Mouse (Mus musculus) spleen, postnatal 10 days (tissue): ENCODE measurements around the gene Prps1l3.
"Not testable (repeated sequence)": the region's sequence is repeated elsewhere in the genome, so short reads cannot be mapped to it uniquely, and the experiment has no call there.

ENCODE experiments used
- DNase-seq, 2 experiments: peaks; one replicate each; pipeline ENCODE4 v3.0.0; 2021 to 2022; ENCODE audit warnings: low spot score in 2 of 2

The Prps1l3 gene

GRCm38 (mm10) chr12:57230192-57230706 lies at the start of gene Prps1l3, which contains the start of gene Mipol1:
TSS of gene Prps1l3 (plus strand) at chr12:57230412.
TSS of gene Mipol1 (plus strand) at chr12:57230427.
- DNase-seq: peak; percentile 85 to 89

GRCm38 (mm10) chr12:57184401-57185147 lies 45.6 kb upstream of the Prps1l3 start:
- DNase-seq: no peak

DNA sequence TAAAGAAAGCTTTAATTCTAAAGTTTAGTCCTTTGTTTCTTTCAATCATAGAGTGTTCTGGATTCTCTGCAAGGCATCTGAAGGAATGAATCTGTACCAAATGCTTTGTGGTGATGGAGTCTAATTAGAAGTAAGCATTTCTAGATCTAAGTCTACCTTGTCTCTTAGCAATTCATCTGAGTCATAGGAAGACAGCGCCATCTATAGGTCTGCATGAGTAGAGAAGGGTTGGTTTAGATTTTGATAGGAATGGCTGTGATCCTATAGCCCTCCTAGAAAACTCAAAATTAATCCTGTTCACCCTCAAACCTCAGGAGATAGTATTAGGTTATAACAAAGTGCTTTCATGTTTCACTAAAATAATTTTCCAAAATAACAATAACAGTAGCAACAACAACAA lies 44.7 kb upstream of the Prps1l3 start:
- peak in 1 of 2 experiments; percentile 18 for DNase-seq

DNA sequence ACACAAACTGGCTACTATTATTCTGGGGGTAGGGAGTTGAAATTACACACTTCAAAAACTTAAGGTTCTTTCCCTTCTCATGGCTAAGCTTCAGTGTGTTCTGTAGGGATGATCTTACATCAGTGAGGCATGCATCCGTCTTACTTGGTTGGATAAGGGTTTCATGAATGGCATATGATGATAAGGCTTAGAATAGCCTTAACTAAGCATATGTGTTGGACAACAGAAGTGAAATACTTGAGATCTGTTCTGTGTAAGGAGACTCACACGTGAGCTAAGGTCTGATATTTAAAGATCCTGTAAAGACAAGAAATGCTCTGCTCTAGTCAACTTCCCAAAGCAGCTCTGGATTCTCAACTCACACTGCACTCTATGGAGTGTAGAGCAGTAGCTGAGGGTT lies 44.1 kb upstream of the Prps1l3 start:
- DNase-seq: no peak

DNA sequence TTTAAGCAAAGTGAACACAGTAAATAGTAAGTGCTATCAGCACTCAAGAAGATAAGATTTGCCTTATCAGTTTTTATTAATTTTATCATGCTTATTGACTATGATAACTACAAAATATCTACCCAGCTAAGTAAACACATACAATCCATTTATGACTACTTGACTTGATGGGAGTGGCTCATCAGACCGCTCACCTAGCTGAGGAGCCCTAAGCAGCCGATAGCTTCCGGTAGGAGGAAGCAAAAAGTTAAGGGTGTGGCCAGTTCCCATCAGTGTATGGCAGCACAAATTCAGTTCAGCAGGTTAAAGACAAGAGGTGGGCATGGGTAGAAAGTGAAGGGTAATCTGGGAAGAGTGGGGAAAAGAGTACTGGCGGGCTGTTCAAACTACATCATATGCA lies 43.2 kb upstream of the Prps1l3 start:
- DNase-seq: no peak

DNA sequence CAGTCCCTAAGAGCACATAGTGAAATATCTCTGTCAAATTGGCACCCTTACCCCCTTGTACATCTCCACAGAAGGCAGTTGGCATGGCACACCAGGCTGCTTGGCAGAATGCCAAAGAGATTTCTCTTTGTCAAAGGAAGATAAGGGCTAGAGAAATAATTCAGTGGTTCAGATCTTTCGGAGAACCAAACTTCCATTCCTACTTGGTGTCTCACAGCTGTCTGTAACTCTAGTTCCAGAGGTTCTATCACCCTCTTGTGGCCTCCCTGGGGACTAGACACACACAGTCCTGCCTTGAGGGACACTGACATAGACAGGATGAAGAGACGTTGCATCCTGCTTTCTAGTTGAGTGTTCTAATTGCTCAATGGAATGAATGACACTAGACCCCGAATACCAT lies 35.6 kb upstream of the Prps1l3 start:
- DNase-seq: peak; percentile 39 to 60

GRCm38 (mm10) chr12:57196286-57196607 lies 34.0 kb upstream of the Prps1l3 start:
- DNase-seq: no peak

DNA sequence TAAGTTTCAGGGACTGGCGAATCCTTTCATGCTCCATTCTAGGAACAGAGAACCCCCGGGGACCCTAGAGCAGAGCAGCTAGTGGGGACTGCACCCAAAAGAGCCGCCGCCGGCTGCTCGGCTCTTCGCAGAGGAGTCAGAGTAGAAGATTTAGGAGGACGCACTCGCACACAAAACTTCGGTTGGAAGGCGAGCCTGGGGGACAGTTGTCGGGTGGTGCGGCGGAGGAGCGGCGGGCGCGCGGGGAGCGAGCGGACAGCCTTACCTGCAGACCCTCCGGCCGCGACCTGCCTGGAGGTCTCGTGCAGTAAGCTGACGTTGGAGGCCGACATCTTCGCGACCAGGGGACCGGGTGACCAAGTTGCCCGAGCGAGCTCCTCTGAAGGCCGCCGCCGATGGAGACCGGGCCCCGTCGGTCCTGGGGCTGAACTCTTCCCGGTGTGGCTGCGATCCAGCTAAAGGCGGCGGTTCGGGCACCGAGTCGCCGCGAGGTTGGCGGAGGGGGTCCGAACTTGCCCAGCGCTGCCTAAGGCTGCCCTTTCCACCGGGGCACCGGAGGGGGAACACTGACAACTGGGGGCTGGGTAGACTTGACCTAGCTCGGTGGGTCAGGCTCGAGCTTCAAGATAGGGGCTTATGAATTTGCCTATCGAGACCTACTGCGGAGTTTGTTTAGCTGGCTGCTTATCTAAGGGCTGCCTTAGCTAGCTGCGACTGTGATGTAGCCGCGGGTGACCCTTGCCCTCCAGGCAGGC lies 33.4 kb upstream of the Prps1l3 start:
- DNase-seq: peak; percentile 70 to 82

DNA sequence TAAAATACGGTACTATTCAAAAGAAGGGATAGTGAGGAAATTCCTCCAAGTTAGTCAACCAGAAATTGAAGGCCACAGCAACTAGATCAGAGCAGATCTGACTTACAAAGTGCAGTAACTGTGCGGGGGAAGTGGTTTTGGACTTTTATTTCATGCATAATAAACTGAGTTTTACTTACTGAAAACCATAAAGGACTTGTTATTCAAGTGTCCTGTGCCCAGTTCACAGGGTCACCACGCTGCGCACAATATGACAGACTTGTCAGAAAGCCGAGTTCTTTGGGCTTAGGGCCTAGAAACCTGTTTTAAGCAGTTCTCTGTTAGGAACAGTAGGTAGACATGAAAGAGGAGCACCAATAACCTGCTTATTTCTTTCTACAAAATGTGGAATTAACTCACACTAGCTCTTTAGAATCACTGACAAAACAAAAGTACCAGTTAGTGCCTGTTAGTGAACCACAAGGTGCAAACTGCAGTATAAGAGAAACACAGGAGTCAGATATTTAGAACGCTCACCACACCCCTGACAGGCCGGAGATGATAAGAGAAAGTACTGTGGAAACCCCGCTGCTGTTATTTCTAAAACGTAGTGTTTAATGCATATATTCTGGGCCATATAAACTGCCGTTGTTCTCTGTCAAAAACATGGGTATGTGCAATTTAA lies 32.7 kb upstream of the Prps1l3 start, which contains the start of gene Slc25a21:
Slc25a21 (minus strand) TSS at position 110 of the 664 bp plus-strand sequence.
- peak; percentile 29 to 49 for DNase-seq

DNA sequence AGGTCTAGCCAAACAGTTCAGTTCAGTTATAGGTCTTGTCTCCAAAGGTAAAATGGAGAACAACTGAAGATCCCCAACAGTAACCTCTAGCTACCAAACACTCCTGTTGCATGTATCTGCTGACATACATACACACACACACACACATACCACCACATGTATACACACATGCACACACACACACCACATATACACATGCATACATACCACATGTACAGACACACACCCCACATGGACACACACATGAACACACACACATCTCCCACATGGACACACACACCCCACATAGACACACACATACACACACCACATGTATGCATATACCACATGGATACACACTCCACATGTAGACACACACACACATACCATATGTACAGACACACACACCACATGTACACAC lies 31.9 kb upstream of the Prps1l3 start:
- DNase-seq: peak; percentile 13 to 29

GRCm38 (mm10) chr12:57199427-57199826 lies 30.8 kb upstream of the Prps1l3 start:
- DNase-seq: no peak

- no peak for DNase-seq
Measured at GRCm38 (mm10) chr12:57201901-57202300, 28.3 kb upstream of the Prps1l3 start.

GRCm38 (mm10) chr12:57204276-57204851 lies 25.8 kb upstream of the Prps1l3 start:
- DNase-seq: no peak

DNA sequence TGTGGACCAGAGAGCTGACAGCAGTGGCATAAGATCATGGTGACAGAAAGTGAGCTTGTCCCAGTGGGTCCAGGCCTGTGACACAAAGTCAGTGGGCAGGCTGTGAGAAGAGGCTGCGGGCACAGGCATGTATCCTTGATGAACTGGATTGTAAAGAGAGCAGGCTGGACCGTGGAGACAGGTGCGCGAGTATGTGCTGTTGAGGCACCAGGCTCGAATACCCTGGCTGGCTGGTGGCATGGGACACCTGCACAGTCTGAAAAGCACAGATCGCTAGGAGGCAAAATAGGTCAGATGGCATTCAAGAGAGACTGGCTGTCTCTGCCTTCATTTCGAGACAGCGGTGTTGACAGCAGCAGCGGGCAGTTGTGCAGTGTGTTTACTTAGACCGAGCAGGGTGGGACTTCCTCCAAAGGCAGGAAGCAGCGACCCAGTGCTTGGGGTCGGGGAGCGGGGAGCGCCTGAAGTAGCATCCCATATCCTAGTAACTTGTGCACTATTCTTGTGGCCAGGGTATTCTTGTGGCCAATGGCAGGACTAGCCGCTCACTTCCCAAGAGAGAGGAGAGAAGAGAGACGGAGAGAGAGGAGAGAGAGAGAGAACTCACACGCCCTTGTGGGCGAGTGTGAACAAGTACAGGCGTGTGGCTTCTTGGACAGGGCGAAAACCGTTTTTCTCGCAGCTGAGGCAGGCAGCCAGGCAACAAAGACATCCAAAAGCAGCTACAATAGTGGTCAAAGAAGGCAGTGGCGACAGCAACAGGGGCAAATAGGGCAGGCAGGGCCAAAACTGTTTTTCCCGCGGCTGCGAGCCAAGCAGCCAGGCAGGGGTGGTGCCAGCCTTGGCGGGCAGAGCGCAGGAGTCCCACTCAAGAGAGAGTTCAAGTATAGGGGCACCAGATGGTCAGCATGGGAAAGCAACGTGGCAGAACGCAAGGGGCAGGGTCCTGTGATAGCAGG lies 18.6 kb upstream of the Prps1l3 start:
- peak; percentile 65 to 70 for DNase-seq

DNA sequence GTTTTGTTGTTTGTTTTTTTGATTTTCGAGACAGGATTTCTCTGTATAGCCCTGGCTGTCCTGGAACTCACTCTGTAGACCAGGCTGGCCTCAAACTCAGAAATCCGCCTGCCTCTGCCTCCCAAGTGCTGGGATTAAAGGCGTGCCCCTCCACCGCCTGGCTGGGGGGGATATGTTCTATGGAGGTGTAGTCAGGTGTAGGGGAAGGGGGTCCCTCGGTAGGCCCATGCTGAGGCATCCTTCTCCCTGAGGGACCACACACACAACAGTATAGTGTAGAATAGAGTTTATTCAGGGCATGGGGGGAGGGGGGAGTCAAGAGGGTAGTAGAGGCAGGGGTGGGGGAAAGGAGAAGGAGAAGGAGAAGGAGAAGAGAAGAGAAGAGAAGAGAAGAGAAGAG lies 17.7 kb upstream of the Prps1l3 start:
- not testable (repeated sequence) for DNase-seq

DNA sequence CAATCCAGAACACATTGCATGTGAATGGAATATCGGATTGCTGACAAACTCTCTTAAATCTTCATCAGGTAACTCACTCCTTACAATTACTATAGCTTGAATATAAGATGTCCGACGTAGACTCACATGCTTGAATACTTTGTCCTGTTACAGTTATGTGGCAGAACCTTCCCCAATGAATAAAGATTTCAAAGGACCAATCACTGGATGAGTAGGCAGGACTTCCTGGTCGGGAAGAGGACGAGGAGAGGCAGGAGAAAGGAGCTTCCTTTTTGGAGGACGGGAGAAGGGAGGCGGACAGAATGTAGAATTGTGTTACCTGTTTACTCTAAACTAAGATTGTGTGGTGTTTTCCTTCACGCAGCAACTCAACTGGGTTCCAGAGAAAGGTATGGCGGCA lies 3.8 kb upstream of the Prps1l3 start:
- DNase-seq: no peak

- DNase-seq: no peak
Measured at GRCm38 (mm10) chr12:57227776-57228175, 2.4 kb upstream of the Prps1l3 start.

- no peak for DNase-seq
Measured at GRCm38 (mm10) chr12:57229703-57230102, 509 bp upstream of the Prps1l3 start.

- DNase-seq: peak; percentile 18 to 57
Measured at GRCm38 (mm10) chr12:57231085-57231875, 1.1 kb downstream of the Prps1l3 start.

DNA sequence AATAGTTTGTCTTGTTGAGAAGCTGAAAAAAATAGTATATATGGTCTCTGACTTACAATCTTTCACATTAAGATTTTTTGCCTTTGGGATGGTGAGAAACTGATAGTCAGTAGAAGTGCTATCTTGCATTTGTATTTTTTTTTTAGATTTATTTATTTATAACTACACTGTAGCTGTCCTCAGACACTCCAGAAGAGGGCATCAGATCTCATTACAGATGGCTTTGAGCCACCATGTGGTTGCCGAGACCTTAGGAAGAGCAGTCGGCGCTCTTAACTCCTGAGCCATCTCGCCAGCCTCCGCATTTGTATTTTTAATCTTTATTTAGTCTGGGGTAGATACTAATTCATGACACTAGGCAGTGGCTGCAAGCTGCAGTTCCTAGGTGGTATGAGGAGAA lies 3.2 kb downstream of the Prps1l3 start:
- DNase-seq: no peak
